Mouse (Mus musculus) adrenal gland, adult 18-20 months (tissue): ENCODE measurements at regions not wholly inside any gene's neighbourhood (a gene's known extent, or its start where the extent isn't known, plus 50 kb on each side); places are given as distances from the start of the nearest gene placed in this dataset.
A peak's percentile ranks its signal among the peaks of the same experiment; 100 is the strongest.

Source experiments
- DNase-seq, 2 experiments: peaks; one replicate each; pipeline ENCODE4 v3.0.0; 2021 to 2022; ENCODE audit warnings: low spot score in 2 of 2

- DNase-seq, result no peak
Measured at GRCm38 (mm10) chr13:44383322-44383721, 346.0 kb upstream of the Jarid2 start.

- no peak for DNase-seq
Measured at GRCm38 (mm10) chr13:44386767-44387166, 342.5 kb upstream of the Jarid2 start.

- no peak for DNase-seq
Measured at GRCm38 (mm10) chr13:44389696-44390095, 339.6 kb upstream of the Jarid2 start.

GRCm38 (mm10) chr13:44390666-44391390, 338.4 kb upstream of the Jarid2 start:
- no peak for DNase-seq

GRCm38 (mm10) chr13:44394016-44394415, 335.3 kb upstream of the Jarid2 start:
- no peak for DNase-seq

- DNase-seq, result no peak
Measured at GRCm38 (mm10) chr13:44398613-44399369, 330.5 kb upstream of the Jarid2 start.

- no peak for DNase-seq
Measured at GRCm38 (mm10) chr13:44399370-44399685, 329.9 kb upstream of the Jarid2 start.

GRCm38 (mm10) chr13:44399831-44400321, 329.4 kb upstream of the Jarid2 start:
- no peak for DNase-seq

GRCm38 (mm10) chr13:44404010-44404575, 325.2 kb upstream of the Jarid2 start:
- no peak for DNase-seq

GRCm38 (mm10) chr13:44407307-44407706, 322.0 kb upstream of the Jarid2 start:
- no peak for DNase-seq

GRCm38 (mm10) chr13:44408619-44408959, 320.7 kb upstream of the Jarid2 start:
- no peak for DNase-seq

- DNase-seq, result peak; percentile 20 to 35
Measured at GRCm38 (mm10) chr13:44408960-44409719, 320.1 kb upstream of the Jarid2 start.

- DNase-seq, result no peak
Measured at GRCm38 (mm10) chr13:44409720-44410047, 319.6 kb upstream of the Jarid2 start.

GRCm38 (mm10) chr13:44411781-44412496, 317.3 kb upstream of the Jarid2 start:
- DNase-seq, result no peak

- no peak for DNase-seq
Measured at GRCm38 (mm10) chr13:44413305-44413704, 316.0 kb upstream of the Jarid2 start.

- DNase-seq, result peak in 1 of 2 experiments; percentile 10
Measured at GRCm38 (mm10) chr13:44415971-44416370, 313.3 kb upstream of the Jarid2 start.

- no peak for DNase-seq
Measured at GRCm38 (mm10) chr13:44416986-44417385, 312.3 kb upstream of the Jarid2 start.

- DNase-seq, result no peak
Measured at GRCm38 (mm10) chr13:44419056-44419455, 310.2 kb upstream of the Jarid2 start.

- DNase-seq, result no peak
Measured at GRCm38 (mm10) chr13:44419472-44420226, 309.6 kb upstream of the Jarid2 start.

GRCm38 (mm10) chr13:44420227-44420592, 309.1 kb upstream of the Jarid2 start:
- no peak for DNase-seq
